In genomic region chr10:128990994-128991393, GRCm38 (mm10) we compare ENCODE assay signal across 28 mouse cellular contexts. TPM values are rescaled to one million over a fixed set of nuclear protein-coding genes. Genes with fewer than 3 reads are reported as not detected.
DNase-seq lines count a peak whose midpoint lies in the region; ATAC-seq lines count a peak whose summit lies in the region.
"Had no signal": no experiment of that assay in that cellular context is flagged by ENCODE, and none has a peak within 500 bp of the region (broad histone marks: within the 10 kb centered on the region; RNA-seq: fewer than 3 reads in every experiment).

No protein-coding gene starts in this region.

- no peak overlapping the region for H3K4me2 ChIP-seq in hindbrain, embryonic 13.5 days
- H3K4me2 ChIP-seq: heart, embryonic 13.5 days had no signal

- no peaks in the 10 kb centered on the region for H3K27me3 ChIP-seq in hindbrain, embryonic 13.5 days
- H3K27me3 ChIP-seq: CH12.LX had no signal

- no peaks in the 10 kb centered on the region for H3K36me3 ChIP-seq in hindbrain, embryonic 13.5 days
- H3K36me3 ChIP-seq: heart, embryonic 13.5 days had no signal

- no peak overlapping the region for H3K27ac ChIP-seq in hindbrain, embryonic 13.5 days
- H3K27ac ChIP-seq: heart, embryonic 13.5 days; layer of hippocampus, adult 2 months; stomach, postnatal 0 days had no signal

- intact Hi-C loops in left cerebral cortex, postnatal 14 days (cut with DNase I) = no loop called here

- DNase-seq in CD4-positive helper T cell, adult 2 months (ENCODE audit: low read depth, low spot score) = peak; percentile 84
- DNase-seq in CD8-positive naive resting alpha-beta T cell, adult 2 months (ENCODE audit: low read depth in 2 of 2, low spot score in 2 of 2) = peak; percentile 72 to 76
- DNase-seq in thymus, postnatal 14 days = peak; percentile 46
- DNase-seq in cerebellum, postnatal 36 days = no peak
- no peak for DNase-seq in left cerebral cortex, postnatal 14 days (ENCODE audit: low spot score in 2 of 2)
- DNase-seq: adrenal gland, postnatal 36 days; cerebellum, adult 18-20 months; gastrocnemius, postnatal 36 days; heart, postnatal 36 days; kidney, adult 2 months; kidney, postnatal 10 days; left cerebral cortex, postnatal 4 days; liver, postnatal 0 days; lung, postnatal 10 days; midbrain, embryonic 14.5 days; retina, postnatal 1 day had no signal

- H3K4me3 ChIP-seq in hindbrain, embryonic 13.5 days = no peak overlapping the region
- H3K4me3 ChIP-seq: heart, embryonic 13.5 days; layer of hippocampus, adult 2 months had no signal

- no peaks in the 10 kb centered on the region for H3K4me1 ChIP-seq in hindbrain, embryonic 13.5 days (replicated peaks)
- H3K4me1 ChIP-seq: heart, embryonic 13.5 days had no signal

- no peaks in the 10 kb centered on the region for H3K9me3 ChIP-seq in hindbrain, embryonic 13.5 days
- H3K9me3 ChIP-seq: heart, embryonic 13.5 days had no signal

- peak; percentile 56 for ATAC-seq in megakaryocyte progenitor cell, adult 5-6 weeks (replicated peaks; ENCODE audit: poor library complexity)
- no peak for ATAC-seq in hindbrain, embryonic 13.5 days (ENCODE audit: low FRiP score)
- ATAC-seq: forebrain, embryonic 16.5 days; liver, postnatal 0 days had no signal

- H3K9ac ChIP-seq in hindbrain, embryonic 13.5 days = no peak overlapping the region
- H3K9ac ChIP-seq: heart, embryonic 13.5 days; liver, postnatal 0 days had no signal

RNA-seq across cellular contexts. Expression of gene Olfr9, which starts 1.8 kb away (rescaled TPM):
- total RNA-seq in megakaryocyte progenitor cell, adult 5-6 weeks (2015) = not detected in 2 replicates
- not detected in 2 replicates for total RNA-seq in megakaryocyte progenitor cell, adult 5-6 weeks (2017)
- total RNA-seq in left cerebral cortex, postnatal 14 days (2021) = not detected
- not detected in 2 replicates for polyA plus RNA-seq in hindbrain, embryonic 13.5 days (2015; fragmentation: Nextera tagmentation; extraction: Ambion mirVana)
- total RNA-seq: adrenal gland, postnatal 36 days; CH12.LX; gastrocnemius, postnatal 36 days; heart, postnatal 36 days; layer of hippocampus, adult 2 months; left cerebral cortex, postnatal 4 days; liver, adult 2 months; megakaryocyte, adult 5-6 weeks; MEL had no signal
- polyA plus RNA-seq: embryonic facial prominence, embryonic 11.5 days; forebrain, embryonic 16.5 days; heart, embryonic 13.5 days; kidney, adult 2 months; liver, postnatal 0 days; midbrain, embryonic 14.5 days; stomach, postnatal 0 days; urinary bladder, adult 2 months had no signal

RNA-seq across cellular contexts. Expression of gene Olfr763, which starts 19.6 kb away (rescaled TPM):
- not detected in 2 replicates for total RNA-seq in megakaryocyte progenitor cell, adult 5-6 weeks (2015)
- total RNA-seq in megakaryocyte progenitor cell, adult 5-6 weeks (2017) = not detected in 2 replicates
- not detected for total RNA-seq in left cerebral cortex, postnatal 14 days (2021)
- polyA plus RNA-seq in hindbrain, embryonic 13.5 days (2015; fragmentation: Nextera tagmentation; extraction: Ambion mirVana) = not detected in 2 replicates
- total RNA-seq: adrenal gland, postnatal 36 days; CH12.LX; gastrocnemius, postnatal 36 days; heart, postnatal 36 days; layer of hippocampus, adult 2 months; left cerebral cortex, postnatal 4 days; liver, adult 2 months; megakaryocyte, adult 5-6 weeks; MEL had no signal
- polyA plus RNA-seq: embryonic facial prominence, embryonic 11.5 days; forebrain, embryonic 16.5 days; heart, embryonic 13.5 days; kidney, adult 2 months; liver, adult 2 months; liver, postnatal 0 days; midbrain, embryonic 14.5 days; stomach, postnatal 0 days; urinary bladder, adult 2 months had no signal

RNA-seq across cellular contexts. Expression of gene Mettl7b, which starts 30.2 kb away (rescaled TPM):
- not detected in 2 replicates for total RNA-seq in megakaryocyte progenitor cell, adult 5-6 weeks (2015)
- not detected in 2 replicates for total RNA-seq in megakaryocyte progenitor cell, adult 5-6 weeks (2017)
- not detected for total RNA-seq in left cerebral cortex, postnatal 14 days (2021)
- not detected in 2 replicates for polyA plus RNA-seq in hindbrain, embryonic 13.5 days (2015; fragmentation: Nextera tagmentation; extraction: Ambion mirVana)
- total RNA-seq: CH12.LX; heart, postnatal 36 days; layer of hippocampus, adult 2 months; left cerebral cortex, postnatal 4 days; megakaryocyte, adult 5-6 weeks; MEL had no signal
- polyA plus RNA-seq: embryonic facial prominence, embryonic 11.5 days; forebrain, embryonic 16.5 days; heart, embryonic 13.5 days; midbrain, embryonic 14.5 days had no signal

RNA-seq across cellular contexts. Expression of gene Olfr764-ps1, which starts 48.7 kb away (rescaled TPM):
- not detected in 2 replicates for total RNA-seq in megakaryocyte progenitor cell, adult 5-6 weeks (2015)
- total RNA-seq in megakaryocyte progenitor cell, adult 5-6 weeks (2017) = not detected in 2 replicates
- not detected for total RNA-seq in left cerebral cortex, postnatal 14 days (2021)
- not detected in 2 replicates for polyA plus RNA-seq in hindbrain, embryonic 13.5 days (2015; fragmentation: Nextera tagmentation; extraction: Ambion mirVana)
- total RNA-seq: adrenal gland, postnatal 36 days; CH12.LX; gastrocnemius, postnatal 36 days; heart, postnatal 36 days; layer of hippocampus, adult 2 months; left cerebral cortex, postnatal 4 days; liver, adult 2 months; megakaryocyte, adult 5-6 weeks; MEL had no signal
- polyA plus RNA-seq: embryonic facial prominence, embryonic 11.5 days; forebrain, embryonic 16.5 days; heart, embryonic 13.5 days; kidney, adult 2 months; liver, adult 2 months; liver, postnatal 0 days; midbrain, embryonic 14.5 days; stomach, postnatal 0 days; urinary bladder, adult 2 months had no signal

RNA-seq across cellular contexts. Expression of gene Itga7, which starts 57.4 kb away (rescaled TPM):
- 0.15 TPM in 1 of 2 replicates, not detected in the other for total RNA-seq in megakaryocyte progenitor cell, adult 5-6 weeks (2015)
- total RNA-seq in megakaryocyte progenitor cell, adult 5-6 weeks (2017) = not detected in 2 replicates
- total RNA-seq in left cerebral cortex, postnatal 14 days (2021) = 10 to 100 TPM; 15.6 to 17.6 TPM
- 5.2 and 6.3 TPM in 2 replicates for polyA plus RNA-seq in hindbrain, embryonic 13.5 days (2015; fragmentation: Nextera tagmentation; extraction: Ambion mirVana)
- total RNA-seq: megakaryocyte, adult 5-6 weeks had no signal

Comparison
In these comparisons a context has a peak if more than half of its experiments do, and no peak if none do; other contexts are left out.
1. DNase-seq: peak in CD4-positive helper T cell, adult 2 months (single experiment), CD8-positive naive resting alpha-beta T cell, adult 2 months (2 of 2) and thymus, postnatal 14 days (single experiment); none in cerebellum, postnatal 36 days (0 of 2) and left cerebral cortex, postnatal 14 days (0 of 2).